9 mouse cellular contexts compared by ENCODE assay signal in the genomic region with DNA sequence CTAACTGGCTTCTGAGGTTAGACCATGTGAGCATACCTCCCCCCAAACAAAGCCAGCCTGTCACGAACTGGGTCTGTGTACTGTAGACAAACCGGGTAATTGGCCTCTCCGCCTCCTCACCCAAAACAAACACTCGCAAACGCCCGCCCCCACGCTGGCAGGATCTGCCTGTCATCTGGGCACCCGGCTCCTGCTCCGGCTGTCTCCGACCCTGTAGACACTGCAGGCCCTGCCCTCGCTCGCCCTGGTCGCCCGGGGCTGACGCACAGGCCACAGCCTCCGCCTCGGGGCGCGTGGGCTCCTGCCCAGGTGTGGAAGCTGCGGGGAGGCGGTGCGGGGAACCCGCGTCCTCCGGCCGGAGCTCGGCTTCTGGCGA. TPM values are rescaled to one million over a fixed set of nuclear protein-coding genes. Genes with fewer than 3 reads are reported as not detected.
A peak's percentile ranks its signal among the peaks of the same experiment; 100 is the strongest.
DNase-seq lines count a peak whose midpoint lies in the region; ATAC-seq and TF ChIP-seq lines count a peak whose summit lies in the region.
"Had no signal": no experiment of that assay in that cellular context is flagged by ENCODE, and none has a peak within 500 bp of the region (broad histone marks: within the 10 kb centered on the region; RNA-seq: fewer than 3 reads in every experiment).

A gene (plus strand): TSS at position 202 of the 376 bp plus-strand sequence.

- H3K9ac ChIP-seq in heart, embryonic 11.5 days (ENCODE audit: low read depth, low read length) = peak within 1 kb of the TSS; percentile 70
- H3K9ac ChIP-seq in kidney, embryonic 15.5 days = peak within 1 kb of the TSS; percentile 61
- H3K9ac ChIP-seq in limb, embryonic 14.5 days (ENCODE audit: low read depth, low read length, severe bottlenecking) = peak within 1 kb of the TSS; percentile 55
- H3K9ac ChIP-seq in midbrain, postnatal 0 days (replicated peaks; ENCODE audit: low read length, poor library complexity, severe bottlenecking) = peak within 1 kb of the TSS; percentile 93

- DNase-seq in limb, embryonic 14.5 days (ENCODE audit: low spot score) = no peak
- DNase-seq in midbrain, postnatal 0 days (ENCODE audit: low spot score) = peak; percentile 67
- DNase-seq in urinary bladder, postnatal 25 days (ENCODE audit: low spot score) = peak; percentile 49

- no peaks in the 10 kb centered on the region for H3K36me3 ChIP-seq in megakaryocyte, embryonic 14.5 days (replicated peaks; ENCODE audit: low read length)
- H3K36me3 ChIP-seq in heart, embryonic 11.5 days (ENCODE audit: control insufficient read depth, insufficient read depth, low read length) = no peaks in the 10 kb centered on the region
- H3K36me3 ChIP-seq in kidney, embryonic 15.5 days = no peaks in the 10 kb centered on the region
- no peaks in the 10 kb centered on the region for H3K36me3 ChIP-seq in limb, embryonic 14.5 days (ENCODE audit: control insufficient read depth, insufficient read depth, low read length)
- no peaks in the 10 kb centered on the region for H3K36me3 ChIP-seq in midbrain, postnatal 0 days (ENCODE audit: insufficient read depth, low read length)

- no peak for TF ChIP-seq POLR2A in cortical plate, adult 2 months (IDR thresholded peaks at IDR 0.05; ENCODE audit: extremely low read depth, insufficient read depth, low read length)
- TF ChIP-seq POLR2A in limb, embryonic 14.5 days (IDR thresholded peaks at IDR 0.05; ENCODE audit: borderline replicate concordance, extremely low read depth, insufficient read depth, insufficient read length) = no peak

- no peak for TF ChIP-seq CTCF in cortical plate, adult 2 months (IDR thresholded peaks at IDR 0.05; ENCODE audit: extremely low read depth, insufficient read depth, low read length)
- TF ChIP-seq CTCF in midbrain, postnatal 0 days (IDR thresholded peaks at IDR 0.05) = no peak

- H3K4me2 ChIP-seq in heart, embryonic 11.5 days = peak within 1 kb of the TSS; percentile 99
- peak within 1 kb of the TSS; percentile 99 for H3K4me2 ChIP-seq in kidney, embryonic 15.5 days
- H3K4me2 ChIP-seq in limb, embryonic 14.5 days (replicated peaks; ENCODE audit: low read depth, low read length, severe bottlenecking) = peak within 1 kb of the TSS; percentile 97
- H3K4me2 ChIP-seq in midbrain, postnatal 0 days (ENCODE audit: low read depth, low read length, poor library complexity, severe bottlenecking) = peak within 1 kb of the TSS; percentile 97

- H3K27ac ChIP-seq in cortical plate, adult 2 months (ENCODE audit: insufficient read depth, low read length) = peak within 1 kb of the TSS; percentile 92
- no peak within 1 kb of the TSS for H3K27ac ChIP-seq in heart, embryonic 11.5 days (ENCODE audit: low read depth, low read length)
- H3K27ac ChIP-seq in kidney, embryonic 15.5 days = peak within 1 kb of the TSS; percentile 29; the same call in 1 of the 2 replicates
- H3K27ac ChIP-seq in limb, embryonic 14.5 days (replicated peaks; ENCODE audit: low read depth, low read length) = no peak within 1 kb of the TSS
- peak within 1 kb of the TSS; percentile 83 for H3K27ac ChIP-seq in midbrain, postnatal 0 days (ENCODE audit: low read depth, low read length)

- H3K27me3 ChIP-seq in megakaryocyte, embryonic 14.5 days (replicated peaks) = peaks cover 97% of the 10 kb centered on the region
- H3K27me3 ChIP-seq in heart, embryonic 11.5 days (ENCODE audit: control insufficient read depth, insufficient read depth, low read length) = peaks cover 44% of the 10 kb centered on the region
- H3K27me3 ChIP-seq in kidney, embryonic 15.5 days = peaks cover 73% of the 10 kb centered on the region
- peaks cover 32% of the 10 kb centered on the region for H3K27me3 ChIP-seq in limb, embryonic 14.5 days (ENCODE audit: control insufficient read depth, insufficient read depth, low read length)
- no peaks in the 10 kb centered on the region for H3K27me3 ChIP-seq in midbrain, postnatal 0 days (ENCODE audit: insufficient read depth, low read length)

- WGBS in heart, embryonic 11.5 days (ENCODE audit: insufficient replicate concordance) = 2% methylated on average over 27 of the region's 28 CpGs
- under 1% methylated on average over 28 of the region's 28 CpGs for WGBS in kidney, embryonic 15.5 days
- 1% methylated on average over 26 of the region's 28 CpGs for WGBS in limb, embryonic 14.5 days
- 1% methylated on average over 24 of the region's 28 CpGs for WGBS in midbrain, postnatal 0 days

- H3K9me3 ChIP-seq in megakaryocyte, embryonic 14.5 days = no peaks in the 10 kb centered on the region
- no peaks in the 10 kb centered on the region for H3K9me3 ChIP-seq in heart, embryonic 11.5 days (replicated peaks; ENCODE audit: control insufficient read depth, low read length)
- no peaks in the 10 kb centered on the region for H3K9me3 ChIP-seq in kidney, embryonic 15.5 days (replicated peaks)
- no peaks in the 10 kb centered on the region for H3K9me3 ChIP-seq in limb, embryonic 14.5 days (ENCODE audit: control insufficient read depth, low read length)
- H3K9me3 ChIP-seq in midbrain, postnatal 0 days (ENCODE audit: low read length) = no peaks in the 10 kb centered on the region

- peaks cover 21% of the 10 kb centered on the region for H3K4me1 ChIP-seq in megakaryocyte, embryonic 14.5 days
- H3K4me1 ChIP-seq in cortical plate, adult 2 months (ENCODE audit: control insufficient read depth, insufficient read depth, low read length) = no peaks in the 10 kb centered on the region
- 0 out of 2 replicates have a peak, but pooled peaks cover 7% of the 10 kb centered on the region for H3K4me1 ChIP-seq in heart, embryonic 11.5 days (ENCODE audit: control insufficient read depth, insufficient read depth, low read length)
- peaks cover 22% of the 10 kb centered on the region for H3K4me1 ChIP-seq in kidney, embryonic 15.5 days
- peaks cover 8% of the 10 kb centered on the region for H3K4me1 ChIP-seq in limb, embryonic 14.5 days (ENCODE audit: control insufficient read depth, insufficient read depth, low read length)
- H3K4me1 ChIP-seq in midbrain, postnatal 0 days (ENCODE audit: insufficient read depth, low read length) = peaks cover 30% of the 10 kb centered on the region

- no peak for ATAC-seq in megakaryocyte, adult 5-6 weeks (ENCODE audit: poor library complexity, severe bottlenecking)
- ATAC-seq in heart, embryonic 11.5 days (replicated peaks; ENCODE audit: insufficient number of reproducible peaks, low FRiP score, low TSS enrichment) = no peak; the same call in 1 of the 2 replicates
- peak; percentile 63 for ATAC-seq in kidney, embryonic 15.5 days (replicated peaks; ENCODE audit: low FRiP score)
- no peak for ATAC-seq in limb, embryonic 14.5 days (ENCODE audit: low FRiP score, low read depth)
- ATAC-seq in midbrain, postnatal 0 days (ENCODE audit: low FRiP score) = peak; percentile 71

- H3K4me3 ChIP-seq in megakaryocyte, embryonic 14.5 days (replicated peaks) = peak within 1 kb of the TSS; percentile 84
- H3K4me3 ChIP-seq in cortical plate, adult 2 months (ENCODE audit: insufficient read depth, low read length) = peak within 1 kb of the TSS; percentile 58
- H3K4me3 ChIP-seq in heart, embryonic 11.5 days (ENCODE audit: low read depth, low read length) = peak within 1 kb of the TSS; percentile 61
- peak within 1 kb of the TSS; percentile 53 for H3K4me3 ChIP-seq in kidney, embryonic 15.5 days (replicated peaks)
- H3K4me3 ChIP-seq in limb, embryonic 14.5 days (replicated peaks; ENCODE audit: low read length) = peak within 1 kb of the TSS; percentile 53
- peak within 1 kb of the TSS; percentile 67 for H3K4me3 ChIP-seq in midbrain, postnatal 0 days (ENCODE audit: low read depth, low read length)

RNA-seq across cellular contexts. Expression of the gene that starts here (rescaled TPM):
- polyA plus RNA-seq in megakaryocyte, embryonic 14.5 days (2012; ENCODE audit: insufficient read depth, low replicate concordance) = not detected in 2 replicates
- total RNA-seq in megakaryocyte, adult 5-6 weeks (2015) = not detected in 2 replicates
- not detected in 2 replicates for total RNA-seq in megakaryocyte, adult 5-6 weeks (2017)
- 8.7 and 9.4 TPM in 2 replicates for polyA plus RNA-seq in cortical plate, adult 2 months (2012; rRNA removed)
- polyA plus RNA-seq in heart, embryonic 11.5 days (2014; fragmentation: Nextera tagmentation; extraction: Ambion mirVana) = 0.45 and 0.56 TPM in 2 replicates
- 1.2 and 1.6 TPM in 2 replicates for polyA plus RNA-seq in kidney, embryonic 15.5 days (2015; fragmentation: Nextera tagmentation; extraction: Ambion mirVana)
- 0.10 and 0.12 TPM in 2 replicates for polyA plus RNA-seq in limb, embryonic 14.5 days (2012; rRNA removed)
- polyA plus RNA-seq in limb, embryonic 14.5 days (2014; fragmentation: Nextera tagmentation; extraction: Ambion mirVana) = 0.07 and 0.19 TPM in 2 replicates
- 29.5 and 31.1 TPM in 2 replicates for total RNA-seq in midbrain, postnatal 0 days (2014; rRNA removed)
- 12.4 and 14.8 TPM in 2 replicates for polyA plus RNA-seq in midbrain, postnatal 0 days (2015; fragmentation: Nextera tagmentation; extraction: Ambion mirVana)
- total RNA-seq: CH12.LX had no signal

Comparison
In these comparisons a context has a peak if more than half of its experiments do, and no peak if none do; other contexts are left out.
1. RNA of the gene that starts here (total RNA-seq): 29.5 to 31.1 TPM in midbrain, postnatal 0 days; not detected in megakaryocyte, adult 5-6 weeks; every median in the first group is over 10 times any median in the second.
2. ATAC-seq: peak in kidney, embryonic 15.5 days (single experiment) and midbrain, postnatal 0 days (single experiment); none in megakaryocyte, adult 5-6 weeks (single experiment), heart, embryonic 11.5 days (single experiment) and limb, embryonic 14.5 days (single experiment).
3. H3K27ac ChIP-seq: peak in cortical plate, adult 2 months (single experiment), kidney, embryonic 15.5 days (single experiment) and midbrain, postnatal 0 days (single experiment); none in heart, embryonic 11.5 days (single experiment) and limb, embryonic 14.5 days (single experiment).
4. Peak in every context shown above with its lines, with median percentiles within 50 percentile points of each other: H3K4me3 ChIP-seq, H3K4me2 ChIP-seq and H3K9ac ChIP-seq.